Mouse (Mus musculus) E14TG2a.4 (cell line): Measurements from ENCODE around the gene Srpr.

Source experiments
- H3K27me3 ChIP-seq: 2 replicates; pipeline ENCODE4 v1.6.1; 2014; ENCODE audit warnings: low read length, control low read depth; ENCODE audit not compliant: insufficient read depth
- H3K36me3 ChIP-seq: 2 replicates; pipeline ENCODE4 v1.6.1; 2014; ENCODE audit warnings: low read length, control low read depth; ENCODE audit not compliant: insufficient read depth
- H3K4me1 ChIP-seq: replicated peaks from 2 replicates; pipeline ENCODE4 v1.6.1; 2014; ENCODE audit warnings: low read depth, low read length, control low read depth
- H3K4me3 ChIP-seq: replicated peaks from 2 replicates; pipeline ENCODE4 v1.5.1; 2014; ENCODE audit warnings: mild to moderate bottlenecking, low read length
- H3K9me3 ChIP-seq: 2 replicates; pipeline ENCODE4 v1.6.1; 2014; ENCODE audit warnings: low read length, control low read depth
- CTCF ChIP-seq: conservative IDR thresholded peaks from 2 replicates; pipeline ENCODE4 v1.5.1; 2014; ENCODE audit warnings: low read length
- NANOG ChIP-seq: IDR thresholded peaks from 2 replicates; pipeline ENCODE4 v1.6.1; 2014; ENCODE audit warnings: borderline replicate concordance, low read length, mixed read lengths
- POU5F1 ChIP-seq: IDR thresholded peaks from 2 replicates; pipeline ENCODE4 v1.6.1; 2014; ENCODE audit warnings: low read length, borderline replicate concordance

Gene Srpr

DNA sequence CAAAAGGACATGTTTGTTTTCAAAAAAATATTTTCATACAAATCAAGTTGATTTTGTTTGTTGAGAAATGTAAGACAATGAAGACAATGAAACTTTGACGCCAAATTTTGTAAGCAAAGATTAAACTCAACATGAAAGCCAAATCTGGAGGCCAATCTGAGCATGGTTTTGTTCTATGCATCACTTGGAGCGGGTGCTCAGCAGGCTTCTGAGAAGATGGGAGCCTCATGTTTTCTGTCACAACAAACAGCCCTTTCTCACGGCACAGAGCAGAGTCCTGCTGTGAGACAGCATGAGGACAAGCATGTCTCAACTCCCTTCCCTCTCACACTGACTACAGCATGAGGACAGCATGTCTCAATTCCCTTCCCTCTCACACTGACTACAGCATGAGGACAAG lies 36.0 kb downstream of the Srpr start:
- Histone ChIP-seq H3K27me3 (no peaks in the 10 kb centered on the region), H3K4me3 (no peak overlapping the region), H3K9me3 (no peaks in the 10 kb centered on the region), H3K36me3 (peaks cover 45% of the 10 kb centered on the region), H3K4me1 (no peaks in the 10 kb centered on the region)
- TF ChIP-seq NANOG (no peak), CTCF (no peak), POU5F1 (no peak)

DNA sequence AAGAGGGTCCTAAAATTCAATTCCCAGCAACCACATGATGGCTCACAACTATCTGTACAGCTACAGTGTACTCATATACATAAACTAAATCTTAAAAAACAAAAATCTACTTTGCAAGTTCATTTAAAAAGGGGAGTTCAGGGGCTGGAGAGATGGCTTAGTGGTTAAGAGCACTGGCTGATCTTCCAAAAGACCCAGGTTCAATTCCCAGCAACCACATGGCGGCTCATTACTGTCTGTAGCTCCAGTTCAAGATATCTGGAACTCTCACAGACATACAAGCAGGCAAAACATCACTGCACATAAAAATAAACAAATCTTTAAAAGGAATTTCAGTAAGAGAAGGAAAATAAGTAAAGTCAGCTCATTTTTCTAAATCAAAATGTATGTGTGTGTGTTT lies 38.4 kb downstream of the Srpr start:
- Histone ChIP-seq H3K9me3 (no peaks in the 10 kb centered on the region), H3K4me1 (no peaks in the 10 kb centered on the region), H3K27me3 (no peaks in the 10 kb centered on the region), H3K36me3 (peaks cover 29% of the 10 kb centered on the region), H3K4me3 (no peak overlapping the region)
- TF ChIP-seq CTCF (no peak), POU5F1 (no peak)

DNA sequence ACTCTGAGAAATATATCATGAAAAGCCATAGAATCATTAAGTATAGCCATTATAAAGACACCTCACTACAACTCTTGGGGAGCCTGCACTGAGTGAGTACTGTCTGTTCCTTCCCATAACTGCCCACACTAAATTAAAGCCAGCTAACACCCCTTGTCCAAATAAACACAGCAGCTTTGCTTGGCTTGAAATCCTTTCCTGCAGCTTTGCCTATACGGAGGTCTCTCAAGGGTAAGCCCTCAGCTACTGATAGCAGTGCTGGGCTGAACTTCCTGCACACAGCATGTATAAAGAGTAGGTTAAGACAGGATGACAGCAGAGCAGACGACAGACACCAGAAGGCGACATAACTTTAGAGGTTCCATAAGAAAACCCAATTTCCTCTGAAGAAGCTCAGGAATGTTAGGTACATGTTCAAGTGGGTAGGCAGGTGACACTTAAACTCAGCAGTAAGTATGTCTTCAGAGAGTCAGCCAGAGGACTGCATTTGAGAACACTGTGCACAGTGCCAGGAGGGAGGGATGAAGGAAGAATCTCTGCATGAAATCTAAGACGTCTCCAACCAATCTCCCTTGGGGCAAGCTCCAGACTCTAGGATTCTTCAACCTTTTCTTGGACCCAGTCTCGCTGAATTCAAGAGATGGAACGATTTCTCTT lies 39.1 kb downstream of the Srpr start:
- Histone ChIP-seq H3K27me3 (no peaks in the 10 kb centered on the region), H3K4me3 (no peak overlapping the region), H3K36me3 (peaks cover 24% of the 10 kb centered on the region), H3K9me3 (no peaks in the 10 kb centered on the region), H3K4me1 (no peaks in the 10 kb centered on the region)
- TF ChIP-seq POU5F1 (no peak), NANOG (no peak), CTCF (no peak)

DNA sequence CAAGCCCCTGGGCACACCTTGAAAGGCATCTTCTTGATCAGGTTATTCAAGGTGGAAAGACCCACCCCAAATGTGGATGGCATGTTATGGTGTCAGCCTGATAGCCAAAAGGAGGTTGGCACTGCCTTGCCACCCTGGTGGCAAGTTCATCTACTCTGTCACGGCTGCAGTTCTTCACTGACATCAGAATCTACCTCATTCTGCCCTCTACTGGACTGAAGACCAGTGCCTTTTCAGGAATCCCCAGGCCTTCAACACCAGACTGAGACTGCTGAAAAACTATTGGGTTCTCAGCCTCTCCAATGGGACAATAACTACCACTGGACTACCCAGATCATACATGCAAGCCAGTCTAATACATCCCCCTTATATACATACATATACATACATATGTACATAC lies 39.8 kb downstream of the Srpr start:
- Histone ChIP-seq H3K27me3 (no peaks in the 10 kb centered on the region), H3K4me3 (no peak overlapping the region), H3K9me3 (no peaks in the 10 kb centered on the region), H3K36me3 (peaks cover 18% of the 10 kb centered on the region), H3K4me1 (no peaks in the 10 kb centered on the region)
- no peak for TF ChIP-seq NANOG
- TF ChIP-seq POU5F1 = no peak
- TF ChIP-seq CTCF = no peak

DNA sequence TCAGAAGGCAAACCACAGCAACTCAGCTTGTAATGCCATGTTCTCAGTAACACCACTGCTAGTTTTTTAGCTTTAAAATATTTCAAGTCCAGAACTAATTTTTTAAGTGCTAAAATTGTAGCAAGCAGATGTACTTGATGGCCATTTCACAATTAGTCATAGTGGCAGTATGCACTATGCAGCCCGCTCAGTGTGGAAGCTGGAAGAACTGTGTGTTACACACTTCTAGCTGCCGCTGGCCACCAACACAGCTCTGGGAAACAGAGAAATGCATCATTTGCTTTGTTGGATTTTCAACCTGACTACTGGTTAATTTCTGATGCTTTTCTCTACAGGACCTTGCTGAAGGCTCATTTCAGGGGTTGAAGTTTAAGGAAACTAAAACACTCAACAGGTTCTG lies 47.4 kb downstream of the Srpr start:
- Histone ChIP-seq H3K9me3 (no peaks in the 10 kb centered on the region), H3K36me3 (0 out of 2 replicates have a peak, but pooled peaks cover 3% of the 10 kb centered on the region), H3K27me3 (no peaks in the 10 kb centered on the region), H3K4me1 (no peaks in the 10 kb centered on the region), H3K4me3 (no peak overlapping the region)
- no peak for TF ChIP-seq CTCF
- TF ChIP-seq POU5F1 = no peak
- TF ChIP-seq NANOG = no peak

DNA sequence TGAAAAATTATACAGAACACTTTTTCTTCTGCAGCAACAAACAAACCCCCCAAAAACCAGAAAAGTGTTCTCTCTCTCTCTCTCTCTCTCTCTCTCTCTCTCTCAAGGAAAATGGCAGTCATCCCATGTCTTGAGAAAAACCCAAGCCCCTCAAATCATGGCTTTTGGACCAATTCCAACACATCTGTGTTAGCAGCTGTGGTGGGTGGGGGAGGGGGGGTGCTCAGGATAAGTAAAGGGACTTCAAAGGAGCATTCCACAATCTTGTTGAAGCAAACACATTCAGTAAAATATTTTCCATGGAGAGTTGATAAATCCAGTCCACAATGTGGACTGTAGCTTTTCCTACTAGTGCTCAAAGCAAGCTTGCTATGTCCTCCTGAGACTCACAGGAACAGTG lies 49.5 kb downstream of the Srpr start:
- no peaks in the 10 kb centered on the region for H3K4me1 ChIP-seq
- H3K4me3 ChIP-seq = no peak overlapping the region
- TF ChIP-seq CTCF = no peak
- no peak for TF ChIP-seq NANOG
- no peak for TF ChIP-seq POU5F1
- no peaks in the 10 kb centered on the region for H3K27me3 ChIP-seq
- H3K9me3 ChIP-seq = no peaks in the 10 kb centered on the region
- H3K36me3 ChIP-seq = 0 out of 2 replicates have a peak, but pooled peaks cover 3% of the 10 kb centered on the region

DNA sequence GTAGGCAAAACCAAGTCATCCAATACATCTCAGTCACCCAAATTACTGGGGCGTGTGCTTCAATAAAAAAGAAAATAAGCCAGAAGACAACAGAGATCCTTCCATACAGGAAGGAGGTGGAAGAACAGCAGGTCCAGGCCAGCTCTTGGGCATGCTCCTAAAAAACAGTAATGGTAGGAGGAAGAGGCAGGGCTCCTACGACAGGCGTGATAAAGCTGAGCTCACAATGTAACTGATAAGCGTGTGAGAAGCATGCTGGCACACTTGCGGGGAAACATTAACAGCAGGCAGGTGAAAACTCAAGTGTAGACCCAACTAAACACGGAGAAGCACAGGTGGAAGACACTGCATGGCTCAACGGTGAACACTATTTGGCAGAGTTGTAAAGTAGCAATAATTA lies 57.4 kb downstream of the Srpr start:
- no peaks in the 10 kb centered on the region for H3K27me3 ChIP-seq
- H3K9me3 ChIP-seq = no peaks in the 10 kb centered on the region
- no peak overlapping the region for H3K4me3 ChIP-seq
- TF ChIP-seq CTCF (no peak), NANOG (no peak), POU5F1 (no peak)
- no peaks in the 10 kb centered on the region for H3K36me3 ChIP-seq
- H3K4me1 ChIP-seq = peaks cover 10% of the 10 kb centered on the region

DNA sequence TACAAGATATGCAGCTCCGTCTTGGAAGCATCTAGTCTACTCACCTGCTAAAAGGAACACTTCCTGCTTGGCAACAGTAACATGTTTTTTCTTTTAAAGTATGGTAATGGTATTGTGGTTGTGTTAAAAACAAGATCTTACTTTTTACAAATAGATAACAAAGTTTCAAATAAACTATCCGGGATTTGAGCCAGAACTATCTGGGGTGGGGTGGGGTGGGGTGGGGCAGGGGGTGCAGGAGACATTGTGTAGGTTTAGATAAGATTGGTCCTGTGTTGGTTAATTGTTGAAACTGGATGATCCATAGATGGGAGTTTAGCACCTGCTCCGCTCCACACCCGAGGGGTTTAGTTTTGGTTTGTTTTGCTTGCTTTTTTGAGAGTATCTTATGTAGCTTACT lies 62.4 kb downstream of the Srpr start:
- Histone ChIP-seq H3K36me3 (no peaks in the 10 kb centered on the region), H3K9me3 (no peaks in the 10 kb centered on the region), H3K4me3 (no peak overlapping the region), H3K4me1 (peaks cover 25% of the 10 kb centered on the region), H3K27me3 (peaks cover 9% of the 10 kb centered on the region)
- no peak for TF ChIP-seq POU5F1
- TF ChIP-seq NANOG = no peak
- TF ChIP-seq CTCF = no peak

DNA sequence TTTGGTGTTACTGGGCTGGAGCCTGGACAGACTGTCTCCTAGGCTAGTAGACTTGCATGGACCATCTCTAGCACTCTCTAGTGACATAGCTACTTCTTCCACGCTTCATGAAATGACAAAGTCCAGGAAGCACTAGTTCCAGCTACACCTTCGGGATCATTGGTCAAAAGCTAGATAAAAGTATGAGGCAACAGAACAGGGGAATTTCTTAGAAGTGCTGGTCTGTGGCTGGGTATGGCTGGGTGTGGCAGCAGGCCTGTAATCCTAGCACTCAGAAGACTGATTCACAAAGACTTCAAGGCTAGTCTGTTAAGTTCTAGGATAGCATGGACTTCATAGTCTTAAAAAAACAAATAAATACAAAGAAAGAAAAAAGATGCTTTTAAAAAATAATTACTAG lies 63.5 kb downstream of the Srpr start:
- no peaks in the 10 kb centered on the region for H3K36me3 ChIP-seq
- TF ChIP-seq POU5F1 = no peak
- TF ChIP-seq CTCF = no peak
- TF ChIP-seq NANOG = no peak
- H3K4me3 ChIP-seq = no peak overlapping the region
- peaks cover 28% of the 10 kb centered on the region for H3K4me1 ChIP-seq
- H3K9me3 ChIP-seq = no peaks in the 10 kb centered on the region
- H3K27me3 ChIP-seq = peaks cover 9% of the 10 kb centered on the region
